Mouse (Mus musculus) midbrain, postnatal 0 days (tissue): ENCODE measurements around the gene Scrn3. TPM values are rescaled to one million over a fixed set of nuclear protein-coding genes. Genes with fewer than 3 reads are reported as not detected.

Source experiments
- ATAC-seq: fragments of 200-750 bp; cut with Nextera tagmentation; 2 replicates; pipeline ENCODE4 v1.8.0; 2017; ENCODE audit warnings: moderate number of reproducible peaks, mild to moderate bottlenecking, moderate TSS enrichment, moderate library complexity; ENCODE audit not compliant: low FRiP score
- DNase-seq: peaks from one replicate; pipeline ENCODE4 v3.0.0-alpha.2; 2015; ENCODE audit warnings: low spot score
- H3K27ac ChIP-seq: fragments of 300-500 bp; sonication (generic); 2 replicates; pipeline ENCODE4 v1.5.1; 2014; ENCODE audit warnings: low read depth, mild to moderate bottlenecking, low read length, mixed read lengths
- H3K27me3 ChIP-seq: fragments of 300-500 bp; sonication (generic); 2 replicates; pipeline ENCODE4 v1.6.1; 2014; ENCODE audit warnings: low read length, control low read depth, mixed read lengths; ENCODE audit not compliant: insufficient read depth
- H3K36me3 ChIP-seq: fragments of 300-500 bp; sonication (generic); 2 replicates; pipeline ENCODE4 v1.6.1; 2014; ENCODE audit warnings: low read length, control low read depth, mixed read lengths; ENCODE audit not compliant: insufficient read depth
- H3K4me1 ChIP-seq: fragments of 300-500 bp; sonication (generic); 2 replicates; pipeline ENCODE4 v1.6.1; 2014; ENCODE audit warnings: mild to moderate bottlenecking, control low read depth, antibody characterized with exemption, low read length, mixed read lengths; ENCODE audit not compliant: insufficient read depth
- H3K4me2 ChIP-seq: fragments of 300-500 bp; sonication (generic); 2 replicates; pipeline ENCODE4 v1.6.1; 2014; ENCODE audit warnings: low read depth, mild to moderate bottlenecking, low read length, mixed read lengths; ENCODE audit not compliant: poor library complexity, severe bottlenecking
- H3K4me3 ChIP-seq: fragments of 300-500 bp; sonication (generic); 2 replicates; pipeline ENCODE4 v1.5.1; 2014; ENCODE audit warnings: low read depth, mild to moderate bottlenecking, low read length, moderate library complexity
- H3K9ac ChIP-seq: fragments of 300-500 bp; sonication (generic); replicated peaks from 2 replicates; pipeline ENCODE4 v1.6.1; 2014; ENCODE audit warnings: mild to moderate bottlenecking, low read length, moderate library complexity, mixed read lengths; ENCODE audit not compliant: poor library complexity, severe bottlenecking
- H3K9me3 ChIP-seq: fragments of 300-500 bp; sonication (generic); 2 replicates; pipeline ENCODE4 v1.6.1; 2016; ENCODE audit warnings: low read length, control low read depth
- CTCF ChIP-seq: IDR thresholded peaks from 2 replicates; pipeline ENCODE4 v1.5.1; 2016; ENCODE audit warnings: antibody characterized with exemption, mild to moderate bottlenecking
- WGBS: fragments of 180-500 bp; shearing (Covaris S2); extraction: QIAGEN DNeasy Blood & Tissue Kit; methylation state at CpG from one replicate; pipeline ENCODE4 v1.1.7; 2014; 5-methylcytosine and 5-hydroxymethylcytosine counted together
- polyA plus RNA-seq: library from polyadenylated mRNA; unstranded; fragments of >200 nt; fragmentation: Nextera tagmentation; extraction: Ambion mirVana; gene quantifications from 2 replicates; pipeline ENCODE4 v1.2.1, GENCODE M21; 2015
- total RNA-seq: library from RNA; depleted of rRNA; stranded (reverse); fragments of >200 nt; gene quantifications from 2 replicates; pipeline ENCODE4 v1.2.3, GENCODE M21; 2014

Gene Scrn3
- total and polyA plus RNA-seq, 2 experiments from 2014 or later = 4.2 to 6.5 TPM

GRCm38 (mm10) chr2:73338415-73338814 is 26.0 kb downstream of the Scrn3 start:
- TF ChIP-seq CTCF = no peak
- Histone ChIP-seq H3K36me3 (no peaks in the 10 kb centered on the region; the same call in 1 of the 2 replicates), H3K9me3 (no peaks in the 10 kb centered on the region), H3K4me1 (no peaks in the 10 kb centered on the region), H3K27me3 (no peaks in the 10 kb centered on the region), H3K4me3 (no peak overlapping the region), H3K4me2 (no peak overlapping the region), H3K27ac (no peak overlapping the region), H3K9ac (no peak overlapping the region)
- no peak for DNase-seq
- 74% methylated on average over 8 of the region's 8 CpGs for WGBS
- no peak for ATAC-seq

GRCm38 (mm10) chr2:73343701-73344100 is 31.3 kb downstream of the Scrn3 start:
- no peaks in the 10 kb centered on the region for H3K36me3 ChIP-seq
- 97% methylated on average over 5 of the region's 5 CpGs for WGBS
- DNase-seq = no peak
- no peak overlapping the region for H3K4me2 ChIP-seq
- no peaks in the 10 kb centered on the region for H3K4me1 ChIP-seq
- no peak overlapping the region for H3K4me3 ChIP-seq
- H3K9ac ChIP-seq = no peak overlapping the region
- no peak for ATAC-seq
- H3K9me3 ChIP-seq = no peaks in the 10 kb centered on the region
- H3K27ac ChIP-seq = no peak overlapping the region
- H3K27me3 ChIP-seq = no peaks in the 10 kb centered on the region
- TF ChIP-seq CTCF = no peak

- no peak for TF ChIP-seq CTCF
- Histone ChIP-seq H3K9ac (no peak overlapping the region), H3K36me3 (no peaks in the 10 kb centered on the region), H3K4me1 (no peaks in the 10 kb centered on the region), H3K4me3 (no peak overlapping the region), H3K27me3 (no peaks in the 10 kb centered on the region), H3K27ac (no peak overlapping the region), H3K9me3 (no peaks in the 10 kb centered on the region), H3K4me2 (no peak overlapping the region)
- WGBS = 88% methylated on average over 4 of the region's 4 CpGs
- no peak for DNase-seq
- no peak for ATAC-seq
Observed at GRCm38 (mm10) chr2:73345204-73345603, 32.8 kb downstream of the Scrn3 start.

GRCm38 (mm10) chr2:73346345-73347086 is 34.1 kb downstream of the Scrn3 start:
- Histone ChIP-seq H3K4me1 (no peaks in the 10 kb centered on the region), H3K9ac (no peak overlapping the region), H3K9me3 (no peaks in the 10 kb centered on the region), H3K27ac (no peak overlapping the region), H3K4me3 (no peak overlapping the region), H3K27me3 (no peaks in the 10 kb centered on the region), H3K4me2 (no peak overlapping the region), H3K36me3 (no peaks in the 10 kb centered on the region)
- TF ChIP-seq CTCF = no peak
- no peak for ATAC-seq
- peak; percentile 11 for DNase-seq
- WGBS = 66% methylated on average over 13 of the region's 13 CpGs

GRCm38 (mm10) chr2:73347136-73347535 is 34.7 kb downstream of the Scrn3 start:
- Histone ChIP-seq H3K4me2 (no peak overlapping the region), H3K36me3 (no peaks in the 10 kb centered on the region), H3K4me1 (no peaks in the 10 kb centered on the region), H3K4me3 (no peak overlapping the region), H3K27me3 (no peaks in the 10 kb centered on the region), H3K9ac (no peak overlapping the region), H3K27ac (no peak overlapping the region), H3K9me3 (no peaks in the 10 kb centered on the region)
- DNase-seq = no peak
- 55% methylated on average over 6 of the region's 6 CpGs for WGBS
- no peak for ATAC-seq
- no peak for TF ChIP-seq CTCF

GRCm38 (mm10) chr2:73347766-73348165 is 35.4 kb downstream of the Scrn3 start:
- H3K36me3 ChIP-seq = no peaks in the 10 kb centered on the region
- no peak overlapping the region for H3K9ac ChIP-seq
- DNase-seq (peak; percentile 13), ATAC-seq (no peak)
- no peak overlapping the region for H3K27ac ChIP-seq
- H3K9me3 ChIP-seq = no peaks in the 10 kb centered on the region
- no peaks in the 10 kb centered on the region for H3K27me3 ChIP-seq
- no peak overlapping the region for H3K4me3 ChIP-seq
- TF ChIP-seq CTCF = no peak
- H3K4me2 ChIP-seq = no peak overlapping the region
- H3K4me1 ChIP-seq = no peaks in the 10 kb centered on the region
- WGBS = 36% methylated on average over 9 of the region's 9 CpGs
